Mouse (Mus musculus) neural tube, embryonic 12.5 days (tissue): ENCODE results near the gene Dars. TPM values are rescaled to one million over a fixed set of nuclear protein-coding genes. Genes with fewer than 3 reads are reported as not detected.

ENCODE experiments used
- ATAC-seq: fragments of 200-750 bp; cut with Nextera tagmentation; 2 replicates; pipeline ENCODE4 v1.8.0; 2017; ENCODE audit warnings: low read depth, mild to moderate bottlenecking, moderate TSS enrichment, moderate library complexity; ENCODE audit not compliant: low FRiP score
- H3K27ac ChIP-seq: fragments of 300-500 bp; sonication (generic); 2 replicates; pipeline ENCODE4 v1.5.1; 2016
- H3K27me3 ChIP-seq: fragments of 300-500 bp; sonication (generic); replicated peaks from 2 replicates; pipeline ENCODE4 v1.6.1; 2016; ENCODE audit warnings: mild to moderate bottlenecking
- H3K36me3 ChIP-seq: fragments of 300-500 bp; sonication (generic); 2 replicates; pipeline ENCODE4 v1.6.1; 2016; ENCODE audit warnings: mild to moderate bottlenecking
- H3K4me1 ChIP-seq: fragments of 300-500 bp; sonication (generic); 2 replicates; pipeline ENCODE4 v1.6.1; 2016
- H3K4me2 ChIP-seq: fragments of 300-500 bp; sonication (generic); replicated peaks from 2 replicates; pipeline ENCODE4 v1.6.1; 2016; ENCODE audit warnings: mild to moderate bottlenecking
- H3K4me3 ChIP-seq: fragments of 300-500 bp; sonication (generic); 2 replicates; pipeline ENCODE4 v1.5.1; 2016
- H3K9ac ChIP-seq: fragments of 300-500 bp; sonication (generic); 2 replicates; pipeline ENCODE4 v1.6.1; 2016; ENCODE audit warnings: mild to moderate bottlenecking
- H3K9me3 ChIP-seq: fragments of 300-500 bp; sonication (generic); 2 replicates; pipeline ENCODE4 v1.6.1; 2016; ENCODE audit warnings: mild to moderate bottlenecking
- WGBS: fragments of 180-500 bp; shearing (Covaris S2); methylation state at CpG from one replicate; pipeline ENCODE4 v1.1.7; 2016; 5-methylcytosine and 5-hydroxymethylcytosine counted together
- polyA plus RNA-seq: library from polyadenylated mRNA; unstranded; fragments of >200 nt; fragmentation: Nextera tagmentation; extraction: Ambion mirVana; gene quantifications from 2 replicates; pipeline ENCODE4 v1.2.1, GENCODE M21; 2016

Dars gene
- polyA plus RNA-seq, 1 experiment from 2014 or later, result 185 TPM

DNA sequence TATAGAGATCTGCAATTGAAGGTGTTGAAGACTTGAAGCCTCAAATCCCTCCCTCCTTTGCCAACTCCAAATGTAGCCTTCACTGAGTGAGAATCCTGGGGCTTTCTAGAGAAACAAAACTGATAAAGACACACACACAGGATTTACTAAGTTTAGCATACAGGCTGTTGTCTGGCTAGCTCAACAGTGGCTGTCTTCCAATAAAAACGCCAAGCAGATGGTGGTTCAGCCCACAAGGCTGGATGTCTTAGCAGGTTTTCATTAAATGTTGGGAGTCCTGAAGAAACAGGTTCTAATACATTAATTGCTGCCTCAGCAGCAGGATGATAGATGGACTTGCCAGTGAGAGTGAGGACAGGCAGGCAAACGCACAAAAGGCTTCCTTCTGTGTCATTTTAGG is 56.6 kb downstream of the Dars start:
- Histone ChIP-seq H3K9ac (no peak overlapping the region), H3K36me3 (peaks cover 29% of the 10 kb centered on the region), H3K4me1 (peaks cover 22% of the 10 kb centered on the region), H3K27me3 (no peaks in the 10 kb centered on the region), H3K4me2 (no peak overlapping the region), H3K4me3 (no peak overlapping the region), H3K27ac (no peak overlapping the region), H3K9me3 (no peaks in the 10 kb centered on the region)
- ATAC-seq, result no peak
- 69% methylated on average over 2 of the region's 2 CpGs for WGBS

DNA sequence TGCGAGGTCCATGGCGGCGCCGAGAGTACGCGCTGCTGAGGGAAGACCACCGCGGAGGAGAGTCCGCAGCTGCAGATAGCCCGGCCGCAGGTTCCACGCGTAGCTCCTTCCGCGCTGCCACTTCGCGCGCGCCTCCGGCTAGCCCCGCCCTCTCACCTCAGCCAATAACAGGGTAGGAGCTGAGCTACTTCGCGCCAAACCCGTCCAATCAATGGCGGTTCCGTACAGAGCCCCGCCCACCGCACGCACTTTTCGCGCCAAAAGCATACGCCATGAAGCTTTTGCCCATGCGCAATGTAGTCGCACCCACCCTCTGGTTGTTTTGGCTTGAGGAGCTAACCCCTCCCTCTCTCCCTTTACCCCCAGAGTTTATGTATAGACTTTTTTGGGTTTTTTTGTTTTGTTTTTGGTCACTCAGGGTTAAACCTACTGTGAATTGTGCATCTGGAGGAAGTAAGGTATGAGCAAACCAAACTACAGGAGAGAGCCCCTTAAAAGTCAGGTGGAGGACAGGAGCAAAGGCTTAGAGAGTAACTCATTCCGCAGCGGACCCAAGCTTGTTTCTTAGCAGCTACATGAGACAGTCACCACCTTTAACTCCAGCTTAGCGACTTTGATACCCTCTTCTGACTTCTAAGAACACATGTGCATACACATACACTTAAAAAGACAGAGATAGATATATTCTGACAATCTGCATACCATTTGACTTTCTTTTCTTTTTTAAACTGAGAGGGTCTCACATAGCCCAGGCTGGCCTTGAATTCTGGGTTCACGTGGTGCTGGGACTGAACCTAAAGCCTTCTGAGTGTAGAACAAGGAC is 57.4 kb downstream of the Dars start, which contains the start of gene Mcm6:
Gene Mcm6, minus strand, starts transcription at position 111 of the 823 bp plus-strand sequence.
- Histone ChIP-seq H3K9ac (peak within 1 kb of the TSS; percentile 69), H3K4me2 (peak within 1 kb of the TSS; percentile 73), H3K4me1 (peaks cover 22% of the 10 kb centered on the region), H3K27me3 (no peaks in the 10 kb centered on the region), H3K9me3 (no peaks in the 10 kb centered on the region), H3K36me3 (peaks cover 31% of the 10 kb centered on the region), H3K27ac (no peak within 1 kb of the TSS), H3K4me3 (peak within 1 kb of the TSS; percentile 82)
- WGBS, result 4% methylated on average over 38 of the region's 38 CpGs
- peak; percentile 98 for ATAC-seq

DNA sequence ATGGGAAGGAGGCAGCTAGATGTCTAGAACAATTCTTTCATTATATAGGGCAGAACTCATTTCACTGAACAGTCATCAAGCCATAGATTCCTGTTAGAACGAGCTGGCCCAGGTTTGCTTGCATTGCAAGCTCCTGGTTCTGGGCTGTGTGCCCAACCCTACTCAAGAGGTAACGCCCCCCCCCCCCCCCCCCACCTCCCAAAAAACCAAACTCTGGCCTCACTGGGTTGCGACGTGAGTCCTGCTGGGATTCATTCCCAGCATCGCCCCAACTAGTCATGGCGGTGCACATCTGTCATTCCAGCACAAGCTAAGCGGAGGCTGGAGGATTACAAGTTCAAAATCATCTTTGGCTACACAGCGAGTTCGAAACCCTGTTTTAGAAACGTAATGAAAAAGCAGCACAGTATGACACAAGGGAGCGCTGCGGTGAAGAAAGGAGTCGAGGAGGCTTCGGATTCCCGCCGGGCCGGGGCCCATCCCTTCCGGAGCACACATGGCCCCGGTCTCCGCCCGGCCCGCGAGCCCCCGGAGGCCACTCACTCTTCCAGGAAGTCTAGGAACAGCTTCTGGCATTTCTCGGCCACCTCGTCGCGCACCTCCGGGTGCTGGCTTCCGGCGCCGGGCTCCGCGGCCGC is 58.1 kb downstream of the Dars start:
- Histone ChIP-seq H3K9ac (peak overlapping the region; percentile 69), H3K36me3 (peaks cover 31% of the 10 kb centered on the region), H3K4me1 (peaks cover 22% of the 10 kb centered on the region), H3K4me2 (peak overlapping the region; percentile 73), H3K27me3 (no peaks in the 10 kb centered on the region), H3K9me3 (no peaks in the 10 kb centered on the region), H3K27ac (no peak overlapping the region), H3K4me3 (peak overlapping the region; percentile 82)
- peak; percentile 74 for ATAC-seq
- WGBS, result under 1% methylated on average over 35 of the region's 35 CpGs

DNA sequence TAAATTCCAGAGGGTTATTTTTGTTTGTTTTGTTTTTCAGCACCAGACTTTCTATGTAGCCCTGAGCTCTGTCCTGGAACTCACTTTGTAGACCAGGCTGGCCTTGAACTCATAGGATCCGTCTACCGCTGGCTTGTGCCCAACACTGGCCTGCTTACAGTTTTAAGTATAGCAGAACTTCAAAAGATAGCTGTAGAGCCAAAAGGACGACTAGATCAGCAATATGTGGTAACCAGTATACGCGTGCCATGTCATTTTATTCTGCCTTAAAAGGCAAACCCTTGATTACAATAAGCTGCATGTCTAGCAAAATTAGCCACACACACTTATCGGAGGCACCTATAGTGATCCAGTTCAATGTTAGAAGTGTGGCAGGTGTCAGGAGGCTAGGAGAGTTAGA is 58.9 kb downstream of the Dars start:
- Histone ChIP-seq H3K27me3 (no peaks in the 10 kb centered on the region), H3K4me1 (peaks cover 22% of the 10 kb centered on the region), H3K9ac (peak overlapping the region; percentile 69; the same call in 1 of the 2 replicates), H3K27ac (no peak overlapping the region), H3K4me2 (peak overlapping the region; percentile 73), H3K36me3 (peaks cover 34% of the 10 kb centered on the region), H3K4me3 (peak overlapping the region; percentile 82), H3K9me3 (no peaks in the 10 kb centered on the region)
- 67% methylated on average over 6 of the region's 6 CpGs for WGBS
- ATAC-seq, result no peak

DNA sequence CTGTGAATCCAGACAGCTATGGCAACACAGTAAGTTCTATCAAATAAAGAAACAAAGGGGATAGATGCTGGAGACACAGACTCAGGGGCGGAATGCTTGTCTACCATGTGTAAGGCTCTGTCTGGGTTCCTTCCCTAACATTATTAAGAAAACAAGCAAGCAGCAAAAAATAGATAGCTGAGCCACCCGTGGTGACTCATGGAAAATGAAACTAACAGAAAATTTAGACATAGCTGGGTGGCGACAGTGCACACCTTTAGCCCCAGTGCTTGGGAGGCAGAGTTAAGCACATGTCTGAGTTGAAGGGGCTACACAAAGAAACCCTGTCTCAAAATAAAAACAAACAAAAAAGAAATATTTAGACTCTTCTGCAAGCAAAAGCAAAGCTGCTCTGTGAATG is 59.7 kb downstream of the Dars start:
- no peaks in the 10 kb centered on the region for H3K9me3 ChIP-seq
- peaks cover 22% of the 10 kb centered on the region for H3K4me1 ChIP-seq
- WGBS, result 72% methylated on average over 3 of the region's 3 CpGs
- no peak for ATAC-seq
- H3K36me3 ChIP-seq, result peaks cover 33% of the 10 kb centered on the region
- H3K27ac ChIP-seq, result no peak overlapping the region
- no peak overlapping the region for H3K4me3 ChIP-seq
- peak overlapping the region; percentile 73 for H3K4me2 ChIP-seq
- no peaks in the 10 kb centered on the region for H3K27me3 ChIP-seq
- no peak overlapping the region for H3K9ac ChIP-seq

DNA sequence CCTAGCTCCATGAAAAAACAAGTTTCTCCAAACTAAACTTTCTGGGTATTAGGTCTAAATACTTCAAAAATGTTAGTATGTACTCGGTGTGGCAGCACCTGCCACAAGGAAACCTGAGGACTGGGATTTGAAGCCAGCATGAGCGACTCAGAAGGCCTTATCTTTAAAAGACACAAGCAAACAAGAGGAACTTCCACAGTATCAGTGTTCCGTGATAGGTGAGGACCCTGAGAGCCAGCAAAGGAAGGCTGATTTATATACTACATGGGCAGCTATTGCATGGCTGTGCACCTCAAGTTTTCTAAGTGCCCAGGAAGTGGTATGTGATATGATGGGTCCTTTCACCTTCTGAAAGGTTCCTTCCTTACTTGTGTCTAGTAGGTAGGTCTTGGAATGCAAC is 64.1 kb downstream of the Dars start:
- no peak for ATAC-seq
- 95% methylated on average over 3 of the region's 3 CpGs for WGBS
- Histone ChIP-seq H3K9me3 (no peaks in the 10 kb centered on the region), H3K9ac (no peak overlapping the region), H3K4me3 (no peak overlapping the region), H3K4me1 (peaks cover 12% of the 10 kb centered on the region), H3K27ac (no peak overlapping the region), H3K36me3 (peaks cover 53% of the 10 kb centered on the region), H3K4me2 (no peak overlapping the region), H3K27me3 (no peaks in the 10 kb centered on the region)

DNA sequence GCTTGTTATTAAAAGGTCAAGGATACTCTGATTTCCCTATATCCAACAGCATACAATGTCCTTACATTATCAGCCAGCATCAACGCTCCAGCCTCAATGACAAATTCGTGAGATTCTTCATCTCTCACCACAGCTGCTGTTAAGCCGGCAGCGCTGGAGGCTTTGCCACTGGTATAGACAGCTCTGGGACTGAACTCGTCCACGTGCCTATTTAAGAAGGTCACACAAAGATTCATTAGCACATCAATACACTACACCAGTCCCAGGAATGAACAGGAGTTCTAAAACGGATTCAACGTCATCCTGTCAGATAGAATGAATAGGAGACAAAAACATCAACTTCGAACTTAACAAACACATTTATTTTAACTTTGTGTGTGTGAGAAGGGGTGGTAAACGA is 72.9 kb downstream of the Dars start:
- H3K4me1 ChIP-seq, result no peaks in the 10 kb centered on the region
- ATAC-seq, result no peak
- 40% methylated on average over 10 of the region's 10 CpGs for WGBS
- no peak overlapping the region for H3K9ac ChIP-seq
- no peak overlapping the region for H3K27ac ChIP-seq
- peaks cover 58% of the 10 kb centered on the region for H3K36me3 ChIP-seq
- H3K9me3 ChIP-seq, result no peaks in the 10 kb centered on the region
- no peak overlapping the region for H3K4me3 ChIP-seq
- no peak overlapping the region for H3K4me2 ChIP-seq
- H3K27me3 ChIP-seq, result no peaks in the 10 kb centered on the region

DNA sequence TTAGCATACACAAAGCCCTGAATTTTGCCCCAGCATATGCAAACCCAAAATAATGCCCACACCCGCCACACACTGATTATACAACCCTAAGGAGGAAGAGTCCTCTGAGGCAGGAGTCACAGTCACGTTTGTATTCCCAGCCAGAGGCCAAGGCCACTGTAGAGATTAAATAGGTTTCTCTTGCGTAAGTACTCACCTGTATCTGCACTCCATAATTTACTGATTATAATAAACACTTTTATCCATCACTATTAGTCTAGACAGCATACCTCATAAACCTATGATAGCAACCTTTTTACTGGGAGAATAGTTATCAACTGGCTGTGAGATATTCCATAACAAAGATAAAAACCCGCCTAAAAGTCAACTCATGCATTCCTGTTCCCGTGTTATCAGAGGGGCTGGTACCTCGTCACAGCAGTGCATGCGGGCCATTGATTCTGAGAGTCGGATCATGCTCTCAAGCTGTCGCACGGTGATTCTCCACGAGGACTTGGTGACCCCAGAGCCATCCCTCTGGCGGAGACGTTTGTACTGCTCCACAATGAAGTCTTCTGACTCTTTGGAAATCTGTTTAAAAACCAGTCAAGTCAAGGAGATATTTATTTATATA is 79.4 kb downstream of the Dars start:
- Histone ChIP-seq H3K4me1 (no peaks in the 10 kb centered on the region), H3K36me3 (peaks cover 68% of the 10 kb centered on the region), H3K27ac (no peak overlapping the region), H3K27me3 (no peaks in the 10 kb centered on the region), H3K4me3 (no peak overlapping the region), H3K4me2 (no peak overlapping the region), H3K9ac (no peak overlapping the region), H3K9me3 (no peaks in the 10 kb centered on the region)
- WGBS, result 91% methylated on average over 13 of the region's 13 CpGs
- no peak for ATAC-seq

DNA sequence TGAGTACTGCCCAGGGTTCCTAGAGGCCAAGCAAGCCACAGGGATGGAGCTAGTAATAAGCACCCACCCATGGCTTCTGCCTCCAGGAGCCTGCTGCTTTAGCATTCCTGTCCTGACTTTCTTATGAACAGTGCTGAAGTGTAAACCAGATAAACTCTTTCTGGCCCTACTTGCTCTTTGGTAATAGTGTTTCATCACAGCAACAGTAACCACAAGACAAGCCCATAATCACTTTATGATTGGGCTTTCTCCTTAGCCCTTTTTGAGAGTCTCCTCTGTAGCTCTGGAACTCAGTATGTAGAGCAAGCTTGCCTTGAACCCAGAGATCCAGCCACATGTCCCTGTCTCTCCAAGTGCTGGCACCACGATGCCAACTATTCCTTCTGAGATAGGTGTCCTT is 86.9 kb downstream of the Dars start:
- Histone ChIP-seq H3K27me3 (no peaks in the 10 kb centered on the region), H3K4me1 (no peaks in the 10 kb centered on the region), H3K4me2 (no peak overlapping the region), H3K9ac (no peak overlapping the region), H3K4me3 (no peak overlapping the region), H3K27ac (no peak overlapping the region), H3K9me3 (no peaks in the 10 kb centered on the region), H3K36me3 (peaks cover 53% of the 10 kb centered on the region)
- no peak for ATAC-seq
- 98% methylated on average over 1 of the region's 1 CpGs for WGBS

DNA sequence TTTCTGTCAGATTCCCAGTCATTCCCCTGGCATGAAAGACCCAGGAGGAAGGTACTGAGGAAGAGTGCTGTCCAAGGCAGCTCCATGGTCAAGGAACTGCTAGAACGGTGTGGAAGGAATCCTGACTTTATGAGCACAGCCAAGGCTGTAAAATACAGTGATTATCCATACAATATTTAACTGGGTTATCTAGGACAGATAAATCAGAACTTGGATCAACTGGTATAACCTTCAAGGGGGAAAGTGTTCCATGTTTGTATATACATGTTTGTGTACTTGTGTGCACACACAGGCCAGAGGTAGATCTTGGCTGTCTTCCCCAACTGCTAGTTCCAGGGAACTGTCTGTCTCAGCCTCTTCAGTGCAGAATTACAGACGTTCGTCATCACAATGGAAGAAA is 89.0 kb downstream of the Dars start, which contains the start of gene Lct:
Gene Lct, minus strand, starts transcription at position 101 of the 400 bp plus-strand sequence.
- WGBS, result 87% methylated on average over 3 of the region's 3 CpGs
- Histone ChIP-seq H3K4me2 (no peak within 1 kb of the TSS), H3K27ac (no peak within 1 kb of the TSS), H3K4me3 (no peak within 1 kb of the TSS), H3K9ac (no peak within 1 kb of the TSS), H3K27me3 (no peaks in the 10 kb centered on the region), H3K36me3 (peaks cover 32% of the 10 kb centered on the region), H3K9me3 (no peaks in the 10 kb centered on the region), H3K4me1 (no peaks in the 10 kb centered on the region)
- ATAC-seq, result no peak

DNA sequence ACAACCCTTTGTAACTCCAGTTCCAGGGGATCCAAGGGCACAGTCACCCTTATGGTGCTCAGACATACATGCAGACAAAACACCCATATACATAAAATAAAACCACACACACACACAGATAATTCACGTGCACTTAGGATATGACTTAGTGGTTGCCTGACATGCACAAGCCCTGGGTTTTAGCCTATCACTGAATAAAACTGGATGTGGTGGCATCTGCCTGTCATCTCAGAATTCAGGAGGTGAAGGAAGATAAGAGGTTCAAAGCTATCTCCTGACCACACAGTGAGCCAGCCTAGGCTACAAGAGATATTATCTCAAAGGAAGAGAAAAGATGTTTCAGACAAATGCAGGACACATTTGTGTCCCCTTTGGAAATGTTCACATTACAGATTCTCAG is 90.0 kb downstream of the Dars start:
- Histone ChIP-seq H3K27ac (no peak overlapping the region), H3K4me1 (no peaks in the 10 kb centered on the region), H3K27me3 (no peaks in the 10 kb centered on the region), H3K4me2 (no peak overlapping the region), H3K9ac (no peak overlapping the region), H3K36me3 (peaks cover 21% of the 10 kb centered on the region), H3K9me3 (no peaks in the 10 kb centered on the region), H3K4me3 (no peak overlapping the region)
- WGBS, result 96% methylated on average over 1 of the region's 1 CpGs
- no peak for ATAC-seq

DNA sequence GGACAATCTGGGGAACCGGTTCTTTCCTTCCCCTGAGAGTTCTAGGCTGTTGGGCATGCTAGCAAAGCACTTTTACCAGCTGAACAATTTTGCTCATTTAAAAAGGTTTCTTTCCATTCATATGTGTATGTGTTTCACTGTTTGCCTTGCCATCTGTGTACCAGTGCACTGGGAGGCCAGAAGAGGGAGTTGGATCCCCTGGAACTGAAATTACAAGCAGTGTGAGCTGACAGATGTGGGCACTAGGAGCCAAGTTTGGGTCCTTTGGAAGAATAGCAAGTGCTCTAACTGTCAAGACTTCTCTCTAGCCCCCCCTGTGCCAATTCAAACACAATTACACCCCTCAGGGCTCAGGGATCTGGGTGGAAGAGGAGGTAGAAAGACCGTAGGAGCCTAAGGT is 92.4 kb downstream of the Dars start:
- Histone ChIP-seq H3K9me3 (no peaks in the 10 kb centered on the region), H3K36me3 (peaks cover 12% of the 10 kb centered on the region; the same call in 1 of the 2 replicates), H3K9ac (no peak overlapping the region), H3K4me2 (no peak overlapping the region), H3K27ac (no peak overlapping the region), H3K4me3 (no peak overlapping the region), H3K27me3 (no peaks in the 10 kb centered on the region), H3K4me1 (no peaks in the 10 kb centered on the region)
- ATAC-seq, result no peak
- 84% methylated on average over 2 of the region's 2 CpGs for WGBS
